Mouse (Mus musculus): ENCODE measurements around the gene Tbc1d10c.

Tbc1d10c gene

DNA sequence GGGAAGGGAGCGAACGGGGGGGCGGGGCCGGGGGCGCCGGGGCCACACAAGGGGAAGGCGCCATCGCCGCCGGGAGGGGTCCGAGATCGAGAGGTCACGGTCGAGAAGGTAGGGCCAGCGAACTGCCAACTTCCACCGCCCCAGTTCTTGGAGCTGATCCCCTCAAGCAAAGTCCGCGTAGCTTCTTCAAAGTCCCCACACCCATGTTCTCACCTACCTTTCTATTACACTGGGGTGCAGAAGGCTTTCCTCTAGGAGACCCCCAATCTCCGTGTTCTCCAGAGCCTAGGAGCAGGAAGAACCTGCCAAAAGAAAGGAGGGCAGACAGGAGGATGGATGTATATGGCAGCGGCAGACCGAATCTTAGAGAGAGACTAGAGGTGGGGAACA, 24.4 kb upstream of the Tbc1d10c start:
- no peak for DNase-seq (ENCODE audit: low spot score in 2 of 2)

DNA sequence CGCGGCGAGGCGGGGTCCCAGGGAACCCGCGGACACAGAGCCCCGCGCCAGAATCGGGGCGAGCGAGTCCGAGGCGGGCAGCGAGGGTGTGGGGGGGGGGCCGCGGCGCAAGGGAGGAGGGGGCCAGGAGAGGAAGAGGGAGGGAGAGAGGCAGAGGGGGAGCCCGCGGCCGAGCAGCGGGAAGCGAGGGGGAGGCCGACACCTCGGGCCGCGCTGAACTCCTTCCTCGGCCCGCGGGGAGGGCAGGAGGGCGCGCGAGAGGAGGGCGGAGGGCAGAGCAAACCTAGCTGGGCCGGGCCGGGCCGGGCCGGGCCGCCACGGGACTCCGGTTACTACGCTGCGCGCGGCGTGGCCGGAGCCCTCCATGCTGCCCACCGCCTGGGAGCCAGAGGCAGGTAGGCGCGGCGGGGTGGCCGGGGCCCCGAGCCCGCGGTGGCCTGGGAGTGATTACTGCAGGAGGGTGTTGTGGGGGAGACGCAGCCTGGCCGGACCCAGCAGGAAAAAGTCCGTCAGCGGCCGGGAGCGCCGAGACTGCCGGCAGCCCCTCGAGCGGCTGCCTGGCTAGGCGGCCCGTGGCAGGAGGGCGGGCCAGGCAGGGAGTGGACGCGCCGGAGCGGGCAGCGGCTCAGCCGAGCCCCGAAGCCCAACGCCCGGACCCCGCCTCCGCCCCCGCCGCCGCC, 23.8 kb upstream of the Tbc1d10c start:
- no peak for DNase-seq (ENCODE audit: low spot score in 2 of 2)

DNA sequence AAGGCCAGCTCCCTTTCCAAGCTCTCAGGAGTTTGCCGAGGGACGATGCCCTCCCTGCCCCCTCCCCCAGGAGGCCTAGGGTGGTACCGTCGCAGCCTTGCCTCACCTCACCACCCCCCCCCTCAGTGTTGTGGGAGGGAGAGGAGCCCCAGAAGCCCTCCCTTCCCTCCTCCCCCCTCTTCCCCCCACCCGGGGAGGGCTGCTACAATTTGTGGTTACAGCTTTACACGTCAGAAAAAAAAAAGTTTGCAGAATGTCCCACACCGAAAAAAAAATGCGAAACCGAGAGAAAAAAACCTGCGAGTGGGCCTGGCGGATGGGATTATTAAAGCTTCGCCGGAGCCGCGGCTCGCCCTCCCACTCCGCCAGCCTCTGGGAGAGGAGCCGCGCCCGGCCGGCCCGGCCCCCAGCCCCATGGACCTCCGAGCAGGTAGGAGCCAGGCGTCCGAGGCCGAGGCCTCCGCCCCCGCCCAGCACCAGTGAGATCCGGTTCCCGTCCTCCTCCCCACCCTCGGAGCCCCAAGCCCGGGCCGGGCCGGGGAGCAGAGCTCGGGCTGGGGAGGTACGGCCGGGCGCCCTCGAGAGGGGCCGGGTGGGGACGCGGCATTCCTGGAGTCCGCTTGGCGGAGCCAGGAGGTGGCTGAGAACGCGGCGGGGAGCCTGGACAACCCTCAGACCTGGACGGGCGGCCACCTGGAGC, 23.1 kb upstream of the Tbc1d10c start, which contains the start of the genes Clcf1 and AC109138.7:
Gene Clcf1 (plus strand): TSS at position 168 of the 700 bp plus-strand sequence.
Gene AC109138.7 (plus strand): TSS at position 287 of the 700 bp plus-strand sequence.
- no peak for DNase-seq (ENCODE audit: low spot score in 2 of 2)

DNA sequence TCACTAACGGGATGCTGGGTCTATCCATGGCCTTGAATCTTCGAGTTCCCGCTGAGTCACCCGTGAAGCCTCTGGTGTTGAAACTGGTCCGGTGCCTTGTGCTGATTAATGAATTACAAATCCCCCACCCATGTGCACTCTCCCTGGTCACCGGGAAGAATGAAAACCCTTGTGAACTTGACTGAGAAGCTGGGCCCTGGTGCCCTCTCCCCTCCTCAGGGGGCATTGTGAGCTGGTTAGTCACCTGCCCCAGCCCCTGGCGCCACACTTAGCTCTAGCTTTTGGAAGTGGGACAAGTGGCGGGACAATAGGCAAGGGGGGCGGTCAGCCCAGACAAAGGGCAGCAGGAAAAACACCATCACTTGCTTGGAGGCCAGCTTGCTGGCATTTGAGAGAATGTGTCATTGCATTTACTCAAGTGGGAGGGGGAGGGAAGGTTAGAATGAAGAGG, 22.5 kb upstream of the Tbc1d10c start:
- no peak for DNase-seq (ENCODE audit: low spot score in 2 of 2)

DNA sequence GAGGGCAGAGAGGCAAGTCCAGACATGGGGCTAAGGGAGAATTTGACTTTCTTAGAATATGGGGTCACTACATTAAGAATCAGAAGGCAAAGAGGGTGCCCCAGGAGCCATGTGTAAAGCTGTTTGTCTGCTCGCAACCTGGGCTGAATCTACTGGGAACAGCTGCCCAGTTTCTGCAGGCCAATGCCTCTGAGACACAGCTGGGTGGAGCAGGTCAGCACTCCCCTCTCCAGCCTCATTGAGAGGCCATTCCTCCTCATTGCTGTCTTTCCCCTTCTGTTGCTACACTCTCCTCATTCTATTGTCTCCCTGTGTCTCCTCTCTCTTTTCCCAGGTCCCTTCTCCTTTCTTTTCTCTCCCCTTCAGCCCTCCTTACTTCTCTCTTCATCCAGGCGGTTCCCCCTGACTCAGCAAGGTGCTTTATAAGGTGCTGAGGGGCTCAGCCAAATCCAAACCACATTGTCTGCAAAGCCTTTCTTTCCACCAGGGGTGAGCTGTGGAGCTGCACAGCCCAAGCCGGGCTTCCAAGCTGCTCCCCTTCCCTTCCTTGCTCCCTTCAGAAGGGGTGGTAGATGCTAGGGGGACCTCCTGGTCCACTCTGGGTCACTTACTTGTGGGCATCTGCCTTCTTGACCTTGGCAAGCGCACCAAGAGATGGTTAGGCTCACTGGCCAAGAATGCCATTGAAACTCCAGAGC, 21.0 kb upstream of the Tbc1d10c start:
- DNase-seq (ENCODE audit: low spot score in 2 of 2), result no peak

DNA sequence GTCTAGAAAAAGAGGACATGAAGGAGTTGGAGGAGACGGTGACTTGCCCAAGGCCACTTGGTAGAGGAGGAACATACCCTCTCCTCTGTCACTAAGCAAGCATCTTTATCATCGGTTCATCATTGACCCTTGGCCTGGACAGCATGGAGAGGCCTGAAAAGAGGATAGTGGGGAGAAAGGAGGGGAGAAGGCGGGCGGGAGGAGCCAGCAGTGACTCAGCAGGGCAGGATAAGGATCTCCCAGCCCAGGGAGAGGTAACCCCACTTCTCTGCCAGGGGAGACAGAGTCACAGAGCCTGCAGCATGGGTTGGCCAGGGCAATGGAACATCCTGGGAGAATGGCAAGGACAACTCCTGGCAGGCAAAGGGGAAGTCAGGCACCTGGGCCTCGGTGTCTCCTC, 17.5 kb upstream of the Tbc1d10c start:
- no peak for DNase-seq (ENCODE audit: low spot score in 2 of 2)

DNA sequence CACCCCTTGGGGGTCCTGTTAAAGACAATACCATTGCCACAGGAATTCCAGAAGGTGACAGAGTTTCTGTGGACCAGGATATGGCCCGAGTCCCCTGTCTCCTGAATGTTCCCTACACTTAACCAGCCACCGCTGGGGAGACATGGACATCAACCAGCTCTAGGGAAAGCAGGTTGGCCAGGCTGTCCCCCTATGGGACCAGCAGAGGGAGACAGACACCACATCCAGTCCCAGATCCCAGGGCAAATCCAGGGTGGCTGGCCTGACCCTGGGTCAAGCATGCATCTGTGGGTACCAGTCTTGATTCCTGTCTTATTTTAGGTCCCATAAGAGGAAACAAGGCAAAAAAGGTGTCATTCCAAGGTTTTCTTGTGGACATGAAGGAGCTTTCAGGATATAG, 15.9 kb upstream of the Tbc1d10c start:
- peak; percentile 72 to 78 for DNase-seq (ENCODE audit: low spot score in 2 of 2)

DNA sequence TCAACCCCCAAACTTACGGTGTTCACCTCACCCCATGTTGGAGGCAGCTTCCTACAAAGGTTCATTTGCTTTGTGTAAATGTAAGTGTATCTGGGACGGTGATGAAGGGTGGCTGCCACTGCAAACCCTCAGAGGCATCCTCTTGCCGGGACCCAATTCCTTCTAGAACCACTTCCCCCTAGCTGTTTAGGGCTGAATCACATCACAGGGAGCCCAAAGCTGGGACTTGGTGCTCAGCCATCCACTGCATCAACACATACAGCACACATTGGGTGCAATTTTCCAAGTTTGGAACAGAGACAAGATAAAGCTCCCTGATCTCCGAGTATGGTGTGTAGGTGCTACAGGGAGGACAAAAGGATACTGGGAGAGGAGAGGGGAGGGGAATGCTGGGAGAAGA, 13.8 kb upstream of the Tbc1d10c start:
- no peak for DNase-seq (ENCODE audit: low spot score in 2 of 2)

DNA sequence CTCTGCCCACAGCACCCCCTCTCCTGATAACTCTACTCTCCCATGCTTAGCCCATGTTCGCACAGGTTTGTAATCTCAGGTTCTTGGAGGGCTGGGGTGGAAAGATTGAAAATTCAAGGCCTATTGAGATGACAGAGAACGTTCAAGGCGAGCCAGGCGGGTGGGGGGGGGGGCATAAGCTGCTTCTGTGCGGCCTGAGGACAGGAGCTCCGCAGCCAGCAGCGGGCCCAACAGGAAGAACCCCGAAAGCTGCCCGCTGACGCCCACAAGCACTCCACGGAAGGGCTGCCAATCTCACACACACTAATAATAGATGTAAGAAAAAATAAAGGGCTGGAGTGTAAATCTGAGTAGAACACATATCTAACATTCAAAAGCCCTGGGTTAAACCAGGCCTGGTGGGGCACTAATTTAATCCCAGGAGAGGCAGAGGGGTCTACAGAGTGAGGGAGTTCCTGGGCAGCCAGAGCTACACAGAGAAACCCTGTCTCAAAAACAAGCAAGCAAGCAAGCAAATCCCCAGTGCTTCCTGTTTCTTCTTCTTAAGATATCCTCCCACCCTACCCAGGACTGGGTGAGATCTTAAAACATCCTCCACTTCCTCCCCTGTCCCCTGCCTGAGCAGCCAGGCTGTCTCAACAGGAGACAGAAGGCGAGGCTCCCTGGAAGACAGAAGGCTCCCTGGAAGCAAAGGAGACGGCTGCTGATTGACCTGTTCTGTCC, 12.7 kb upstream of the Tbc1d10c start:
- DNase-seq (ENCODE audit: low spot score in 2 of 2), result no peak

DNA sequence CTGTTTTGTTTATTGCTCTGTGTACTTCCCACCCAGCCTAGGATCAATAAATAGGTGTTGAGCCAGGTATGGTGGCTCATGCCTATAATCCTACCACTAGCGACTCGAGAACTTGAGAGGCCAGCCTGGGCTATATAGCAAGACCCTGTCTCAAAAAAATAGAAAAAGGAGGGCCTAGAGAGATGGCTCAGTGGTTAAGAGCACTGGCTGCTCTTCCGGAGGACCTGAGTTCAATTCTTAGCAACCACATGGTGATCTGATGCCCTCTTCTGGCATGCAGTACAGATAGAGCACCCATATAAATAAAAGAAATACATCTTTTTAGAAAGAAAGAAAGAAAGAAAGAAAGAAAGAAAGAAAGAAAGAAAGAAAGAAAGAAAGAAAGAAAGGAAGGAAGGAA, 12.1 kb upstream of the Tbc1d10c start:
- no peak for DNase-seq (ENCODE audit: low spot score in 2 of 2)

DNA sequence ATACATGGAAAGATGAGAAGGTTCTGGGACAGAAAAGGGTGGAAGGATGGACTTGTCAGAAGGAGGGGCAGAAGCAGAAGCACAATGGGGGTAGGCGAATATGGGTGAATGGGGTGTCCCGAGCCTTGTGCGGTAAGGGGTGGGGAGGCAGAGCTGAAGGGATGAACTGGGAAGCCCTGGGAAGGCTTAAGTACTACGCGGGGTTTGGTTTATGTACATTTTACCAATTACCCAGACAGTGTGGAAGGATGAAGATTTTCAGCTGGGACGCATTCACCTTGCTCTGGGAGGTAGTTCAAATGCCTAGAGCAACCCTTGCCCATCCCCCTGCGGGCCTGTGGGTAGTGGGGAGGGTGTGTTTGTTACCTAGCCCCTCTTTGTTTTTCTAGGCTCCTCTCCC, 11.1 kb upstream of the Tbc1d10c start:
- no peak for DNase-seq (ENCODE audit: low spot score in 2 of 2)

DNA sequence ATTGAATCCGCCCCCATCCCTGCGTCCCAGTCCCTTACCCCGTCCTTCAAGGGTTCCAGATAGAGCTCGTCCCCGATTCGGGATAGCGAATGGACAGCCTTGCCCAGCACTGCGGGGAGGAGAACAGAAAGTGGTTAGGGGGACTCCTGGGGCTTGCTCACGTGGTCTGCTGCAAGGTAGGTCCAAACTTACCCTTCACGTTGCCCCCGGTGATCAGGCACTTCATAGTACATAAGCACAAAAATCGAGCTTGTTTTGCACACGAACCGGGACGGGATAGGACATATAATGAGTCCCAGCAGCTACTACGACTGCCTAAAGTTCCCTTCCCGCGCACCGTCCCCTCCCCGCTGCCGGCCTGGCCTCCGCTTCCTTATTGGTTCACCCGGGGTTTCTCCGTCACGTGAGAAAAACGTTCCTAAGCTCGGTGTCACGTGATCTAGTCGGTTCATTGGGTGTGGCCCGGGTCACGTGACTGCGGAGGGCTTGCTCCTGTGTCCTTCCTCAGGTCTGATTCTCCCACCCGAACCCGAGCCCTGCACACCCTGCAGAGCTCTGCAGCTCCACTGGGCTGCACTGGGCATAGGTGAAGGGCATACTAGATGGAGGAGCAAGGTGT, 10.3 kb upstream of the Tbc1d10c start, which contains the start of gene Rad9a:
Gene Rad9a (minus strand): TSS at position 372 of the 619 bp plus-strand sequence.
- DNase-seq (ENCODE audit: low spot score in 2 of 2), result peak; percentile 97 to 98

DNA sequence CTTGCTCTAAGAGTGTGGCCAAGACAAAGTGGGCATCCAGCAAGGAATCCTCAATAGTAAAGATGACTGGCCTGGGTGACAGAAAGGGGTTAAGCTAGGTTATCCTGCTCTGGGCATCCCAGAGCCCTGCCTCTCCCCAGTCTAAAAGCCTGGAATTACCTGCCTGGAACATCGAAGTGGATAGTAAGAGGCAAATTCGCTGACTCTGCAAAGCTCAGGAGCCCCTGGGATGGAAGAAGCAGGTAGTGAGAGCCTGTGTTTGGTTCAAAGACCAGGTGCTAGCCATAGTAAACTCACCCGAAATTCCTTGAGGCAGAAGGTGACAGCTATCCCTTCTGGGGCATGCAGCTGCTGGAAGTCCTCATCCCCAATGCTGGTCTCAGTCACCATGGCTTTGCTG, 6.1 kb upstream of the Tbc1d10c start:
- no peak for DNase-seq (ENCODE audit: low spot score in 2 of 2)

DNA sequence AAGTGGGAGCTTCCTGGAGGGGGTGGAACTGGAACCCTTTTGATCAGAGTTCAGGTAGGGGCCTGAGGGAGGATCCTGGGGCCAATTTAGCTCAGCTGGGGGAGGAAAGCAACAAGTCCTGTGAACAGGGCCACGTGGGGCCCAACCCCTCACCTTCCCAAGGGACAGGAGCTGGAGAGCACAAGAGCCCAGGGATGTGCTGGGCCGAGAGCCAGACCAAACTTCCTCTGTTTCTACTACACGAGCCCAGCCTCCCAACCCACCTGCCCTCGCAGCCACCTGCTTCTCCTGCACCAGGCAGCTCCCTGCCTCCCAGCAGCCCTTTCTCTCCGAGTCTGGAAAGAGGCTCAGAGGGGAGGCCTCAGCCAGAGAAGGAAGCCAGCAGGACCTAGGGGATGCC, 5.5 kb upstream of the Tbc1d10c start:
- peak in 1 of 2 experiments; percentile 48 for DNase-seq (ENCODE audit: low spot score in 2 of 2)

DNA sequence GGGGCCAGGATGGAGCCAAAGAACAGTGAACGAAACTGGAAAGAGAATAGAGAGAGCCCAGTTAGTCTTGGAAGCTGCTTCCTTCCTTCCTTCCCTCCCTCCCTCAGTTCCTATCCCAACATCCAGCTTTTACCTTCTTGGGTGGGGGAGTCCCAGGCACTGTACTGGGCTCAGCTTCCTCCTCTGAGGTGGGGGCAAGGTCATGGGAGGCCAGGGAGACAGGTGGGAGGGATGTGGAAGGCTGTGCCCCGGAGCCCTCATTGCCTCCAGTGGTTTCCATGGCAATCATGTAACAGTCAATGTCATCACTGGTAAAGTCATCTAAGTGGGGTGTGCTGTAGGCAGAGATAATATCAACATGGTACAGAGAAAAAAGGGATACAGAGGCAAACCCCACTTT, 5.0 kb upstream of the Tbc1d10c start:
- no peak for DNase-seq (ENCODE audit: low spot score in 2 of 2)

DNA sequence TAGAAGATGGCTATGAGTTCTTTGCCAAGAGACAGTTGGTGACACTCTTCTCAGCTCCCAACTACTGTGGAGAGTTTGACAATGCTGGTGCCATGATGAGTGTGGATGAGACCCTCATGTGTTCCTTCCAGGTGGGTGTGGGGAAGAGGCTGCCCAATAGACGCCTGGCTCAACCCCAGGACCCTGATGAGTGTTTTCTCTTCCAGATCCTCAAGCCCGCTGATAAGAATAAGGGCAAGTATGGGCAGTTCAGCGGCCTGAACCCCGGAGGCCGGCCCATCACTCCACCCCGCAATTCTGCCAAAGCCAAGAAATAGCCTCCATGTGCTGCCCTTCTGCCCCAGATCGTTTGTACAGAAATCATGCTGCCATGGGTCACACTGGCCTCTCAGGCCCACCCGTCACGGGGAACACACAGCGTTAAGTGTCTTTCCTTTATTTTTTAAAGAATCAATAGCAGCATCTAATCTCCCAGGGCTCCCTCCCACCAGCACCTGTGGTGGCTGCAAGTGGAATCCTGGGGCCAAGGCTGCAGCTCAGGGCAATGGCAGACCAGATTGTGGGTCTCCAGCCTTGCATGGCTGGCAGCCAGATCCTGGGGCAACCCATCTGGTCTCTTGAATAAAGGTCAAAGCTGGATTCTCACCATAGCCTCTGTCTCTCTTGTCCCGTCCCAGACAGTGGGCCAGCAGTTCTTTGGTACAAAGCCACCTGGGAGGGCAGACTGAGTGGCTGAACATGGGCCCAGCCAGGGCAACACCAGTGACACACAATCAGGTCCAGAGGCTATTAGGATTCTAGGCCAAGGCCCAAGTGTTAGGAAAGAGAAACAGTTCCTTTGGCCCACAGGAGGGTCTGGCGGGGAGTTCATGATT, 3.9 kb upstream of the Tbc1d10c start:
- DNase-seq (ENCODE audit: low spot score in 2 of 2), result no peak

DNA sequence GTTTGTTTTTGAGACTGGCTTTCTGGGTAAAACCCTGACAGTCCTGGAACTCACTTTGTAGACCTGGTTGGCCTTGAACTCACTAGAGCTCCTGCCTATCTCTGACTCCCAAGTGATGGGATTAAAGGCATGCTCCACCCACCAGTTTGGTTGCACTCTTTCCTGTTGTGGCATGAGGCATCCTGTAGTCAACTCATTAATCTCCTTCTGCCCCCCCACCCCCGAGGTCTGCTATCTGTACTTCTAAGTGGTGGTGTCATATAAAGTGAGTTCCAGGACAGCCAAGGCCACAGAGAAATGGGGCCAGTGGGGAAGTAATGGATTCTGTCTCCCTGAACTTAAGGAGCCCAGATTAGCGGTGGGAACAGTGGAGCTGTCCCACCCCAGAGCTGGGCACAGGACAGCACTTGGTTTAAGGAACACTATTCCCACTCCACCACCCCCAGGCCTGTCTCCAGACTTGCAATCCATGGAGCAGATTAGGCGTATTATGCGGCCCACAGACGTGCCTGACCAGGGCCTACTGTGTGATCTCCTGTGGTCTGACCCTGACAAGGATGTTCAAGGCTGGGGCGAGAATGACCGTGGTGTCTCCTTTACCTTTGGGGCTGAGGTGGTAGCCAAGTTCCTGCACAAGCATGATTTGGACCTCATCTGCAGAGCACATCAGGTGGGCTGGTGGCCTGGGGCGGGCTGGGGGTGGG, 3.1 kb upstream of the Tbc1d10c start:
- no peak for DNase-seq (ENCODE audit: low spot score in 2 of 2)

DNA sequence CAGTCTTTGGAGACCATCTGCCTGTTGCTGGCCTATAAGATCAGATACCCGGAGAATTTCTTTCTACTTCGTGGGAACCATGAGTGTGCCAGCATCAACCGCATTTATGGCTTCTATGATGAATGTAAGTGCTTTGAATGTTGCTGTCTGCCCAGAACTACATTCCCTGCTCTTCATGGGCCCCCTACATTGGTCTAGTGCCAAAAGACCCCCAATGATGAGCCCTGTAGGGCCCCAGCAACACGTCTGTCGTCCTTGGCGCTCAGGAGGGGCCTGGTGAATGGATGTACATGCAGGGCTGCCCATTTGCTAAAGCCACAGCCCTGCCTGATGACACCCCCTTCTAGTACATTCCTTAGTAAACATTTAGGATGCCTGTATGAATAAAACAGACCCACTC, 2.0 kb upstream of the Tbc1d10c start:
- no peak for DNase-seq (ENCODE audit: low spot score in 2 of 2)

DNA sequence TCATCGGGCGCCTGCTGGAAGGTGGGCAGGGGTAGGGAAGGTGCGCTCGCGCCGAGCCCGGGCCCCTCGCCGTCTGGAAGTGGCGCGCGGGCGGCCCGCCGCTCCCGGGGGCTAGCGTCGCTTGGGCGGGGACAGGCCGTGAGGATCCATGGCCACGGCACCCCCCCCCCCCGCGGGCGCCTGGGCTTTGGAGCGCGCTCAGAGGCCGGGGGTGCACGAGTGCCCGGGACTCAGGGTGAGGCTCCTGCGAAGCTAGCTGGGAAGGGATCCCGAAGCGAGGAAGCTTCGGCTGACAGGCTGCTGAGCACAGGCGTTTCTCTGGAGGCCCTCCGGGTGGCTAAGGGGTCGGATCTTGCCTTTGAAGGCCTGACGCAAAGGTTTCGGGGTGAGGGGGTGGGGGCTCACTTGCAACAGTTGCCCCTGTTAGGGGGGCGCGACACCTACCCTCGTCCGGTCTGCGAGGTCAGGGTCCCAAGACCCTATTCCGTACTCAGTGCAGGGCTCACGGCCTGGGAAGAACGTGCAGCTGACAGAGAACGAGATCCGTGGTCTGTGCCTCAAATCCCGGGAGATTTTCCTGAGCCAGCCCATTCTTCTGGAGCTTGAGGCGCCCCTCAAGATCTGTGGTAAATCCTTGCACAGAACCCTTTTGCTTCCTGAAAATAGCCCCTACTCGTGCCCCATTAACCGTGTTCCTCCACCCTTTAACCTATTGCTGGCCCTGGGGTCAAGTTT, 1.3 kb upstream of the Tbc1d10c start:
- no peak for DNase-seq (ENCODE audit: low spot score in 2 of 2)
